Mouse (Mus musculus) embryo, embryonic 10 days (tissue): ENCODE measurements at regions not wholly inside any gene's neighbourhood (a gene's known extent, or its start where the extent isn't known, plus 50 kb on each side); places are given as distances from the start of the nearest gene placed in this dataset.

Experiments
- DNase-seq: peaks from one replicate; pipeline ENCODE4 v3.0.0-alpha.2; 2015; ENCODE audit warnings: low spot score

- no peak for DNase-seq
These were observed 414.8 kb upstream of the Frg1 start for GRCm38 (mm10) chr8:41831713-41832112.

GRCm38 (mm10) chr8:41830407-41830806, 413.5 kb upstream of the Frg1 start:
- peak; percentile 74 for DNase-seq

- DNase-seq = peak; percentile 59
These were observed 408.1 kb upstream of the Frg1 start for GRCm38 (mm10) chr8:41824928-41825327.

GRCm38 (mm10) chr8:41823041-41823440, 406.2 kb upstream of the Frg1 start:
- DNase-seq = no peak

GRCm38 (mm10) chr8:41821676-41822075, 404.8 kb upstream of the Frg1 start:
- no peak for DNase-seq

- DNase-seq = no peak
These were observed 403.9 kb upstream of the Frg1 start for GRCm38 (mm10) chr8:41820605-41821395.

GRCm38 (mm10) chr8:41818577-41818976, 401.7 kb upstream of the Frg1 start:
- no peak for DNase-seq

GRCm38 (mm10) chr8:41818079-41818478, 401.2 kb upstream of the Frg1 start:
- no peak for DNase-seq

GRCm38 (mm10) chr8:41815272-41815671, 398.4 kb upstream of the Frg1 start:
- no peak for DNase-seq

GRCm38 (mm10) chr8:41795625-41796024, 378.8 kb upstream of the Frg1 start:
- no peak for DNase-seq

GRCm38 (mm10) chr8:41786952-41787861, 370.3 kb upstream of the Frg1 start:
- peak; percentile 7 for DNase-seq

GRCm38 (mm10) chr8:41785977-41786376, 369.1 kb upstream of the Frg1 start:
- DNase-seq = no peak

GRCm38 (mm10) chr8:41782837-41783236, 366.0 kb upstream of the Frg1 start:
- DNase-seq = no peak

- DNase-seq = no peak
These were observed 362.6 kb upstream of the Frg1 start for GRCm38 (mm10) chr8:41779459-41779858.

- DNase-seq = no peak
These were observed 354.9 kb upstream of the Frg1 start for GRCm38 (mm10) chr8:41771729-41772128.

- DNase-seq = no peak
These were observed 336.6 kb upstream of the Frg1 start for GRCm38 (mm10) chr8:41753481-41753880.

- DNase-seq = no peak
These were observed 335.8 kb upstream of the Frg1 start for GRCm38 (mm10) chr8:41752641-41753040.

- no peak for DNase-seq
These were observed 330.1 kb upstream of the Frg1 start for GRCm38 (mm10) chr8:41747024-41747423.

- no peak for DNase-seq
These were observed 326.2 kb upstream of the Frg1 start for GRCm38 (mm10) chr8:41742796-41743670.

GRCm38 (mm10) chr8:41717002-41717401, 300.1 kb upstream of the Frg1 start:
- no peak for DNase-seq

GRCm38 (mm10) chr8:41713634-41714330, 296.9 kb upstream of the Frg1 start:
- peak; percentile 9 for DNase-seq
